Mouse (Mus musculus) naive thymus-derived CD4-positive, alpha-beta T cell, adult 5 months (primary cell): ENCODE data around the gene Stk32b. TPM values are rescaled to one million over a fixed set of nuclear protein-coding genes. Genes with fewer than 3 reads are reported as not detected.

ENCODE experiments used
- polyA plus RNA-seq: library from polyadenylated mRNA; unstranded; fragments of 100-300 nt; shearing (Covaris generic); gene quantifications from one replicate; pipeline ENCODE4 v1.2.1, GENCODE M21; 2017

Stk32b gene
- not detected for polyA plus RNA-seq

GRCm38 (mm10) chr5:37716505-37717372 lies at the start of gene Stk32b:
TSS of gene Stk32b (minus strand) at chr5:37717171.

GRCm38 (mm10) chr5:37735224-37735623 lies 18.3 kb upstream of the Stk32b start, which contains the start of gene Cytl1:
TSS of gene Cytl1 (plus strand) at chr5:37735519.

Other genes with a start within 250 kb of the Stk32b start
- not detected for gene Cytl1, start 18.3 kb upstream of the Stk32b start, polyA plus RNA-seq
- not detected for gene Msx1, start 107.4 kb upstream of the Stk32b start, polyA plus RNA-seq